Mouse (Mus musculus): ENCODE measurements around the gene Nup188. TPM values are rescaled to one million over a fixed set of nuclear protein-coding genes. Genes with fewer than 3 reads are reported as not detected.
A peak's percentile ranks its signal among the peaks of the same experiment; 100 is the strongest.

The Nup188 gene
- polyA plus RNA-seq, 1 experiment from 2014 or later, result 43.1 TPM

GRCm38 (mm10) chr2:30242509-30242908 lies 43.7 kb upstream of the Nup188 start:
- no peak overlapping the region for H3K4me3 ChIP-seq (ENCODE audit: low read depth, low read length)
- no peaks in the 10 kb centered on the region for H3K27me3 ChIP-seq (ENCODE audit: control insufficient read depth, insufficient read depth, low read length)
- no peak overlapping the region for H3K4me2 ChIP-seq (replicated peaks; ENCODE audit: low read depth, low read length)
- no peaks in the 10 kb centered on the region for H3K9me3 ChIP-seq (ENCODE audit: control insufficient read depth, low read depth, low read length)
- no peak for ATAC-seq (ENCODE audit: insufficient number of reproducible peaks, insufficient read depth, low FRiP score, low read depth)
- no peak overlapping the region for H3K9ac ChIP-seq (replicated peaks; ENCODE audit: low read depth, low read length)
- H3K27ac ChIP-seq (ENCODE audit: low read length), result no peak overlapping the region
- H3K4me1 ChIP-seq (ENCODE audit: control insufficient read depth, insufficient read depth, low read length), result peaks cover 15% of the 10 kb centered on the region
- H3K36me3 ChIP-seq (ENCODE audit: control insufficient read depth, insufficient read depth, low read length), result peaks cover 23% of the 10 kb centered on the region
- 53% methylated on average over 4 of the region's 4 CpGs for WGBS

GRCm38 (mm10) chr2:30243391-30243790 lies 42.8 kb upstream of the Nup188 start:
- Histone ChIP-seq H3K4me2 (replicated peaks; ENCODE audit: low read depth, low read length) (no peak overlapping the region), H3K9me3 (ENCODE audit: control insufficient read depth, low read depth, low read length) (no peaks in the 10 kb centered on the region), H3K4me3 (ENCODE audit: low read depth, low read length) (no peak overlapping the region), H3K27me3 (ENCODE audit: control insufficient read depth, insufficient read depth, low read length) (no peaks in the 10 kb centered on the region), H3K27ac (ENCODE audit: low read length) (no peak overlapping the region), H3K36me3 (ENCODE audit: control insufficient read depth, insufficient read depth, low read length) (peaks cover 31% of the 10 kb centered on the region), H3K4me1 (ENCODE audit: control insufficient read depth, insufficient read depth, low read length) (peaks cover 14% of the 10 kb centered on the region), H3K9ac (replicated peaks; ENCODE audit: low read depth, low read length) (no peak overlapping the region)
- WGBS, result 85% methylated on average over 4 of the region's 4 CpGs
- no peak for ATAC-seq (ENCODE audit: insufficient number of reproducible peaks, insufficient read depth, low FRiP score, low read depth)

- peaks cover 40% of the 10 kb centered on the region for H3K36me3 ChIP-seq (ENCODE audit: control insufficient read depth, insufficient read depth, low read length)
- H3K9me3 ChIP-seq (ENCODE audit: control insufficient read depth, low read depth, low read length), result no peaks in the 10 kb centered on the region
- H3K4me2 ChIP-seq (replicated peaks; ENCODE audit: low read depth, low read length), result no peak overlapping the region; the same call in 1 of the 2 replicates
- H3K27ac ChIP-seq (ENCODE audit: low read length), result peak overlapping the region; percentile 67
- H3K4me1 ChIP-seq (ENCODE audit: control insufficient read depth, insufficient read depth, low read length), result 0 out of 2 replicates have a peak, but pooled peaks cover 3% of the 10 kb centered on the region
- H3K9ac ChIP-seq (replicated peaks; ENCODE audit: low read depth, low read length), result no peak overlapping the region
- WGBS, result 56% methylated on average over 7 of the region's 7 CpGs
- peak; percentile 35 for ATAC-seq (ENCODE audit: insufficient number of reproducible peaks, insufficient read depth, low FRiP score, low read depth)
- no peaks in the 10 kb centered on the region for H3K27me3 ChIP-seq (ENCODE audit: control insufficient read depth, insufficient read depth, low read length)
- H3K4me3 ChIP-seq (ENCODE audit: low read depth, low read length), result no peak overlapping the region
Measured at GRCm38 (mm10) chr2:30244595-30245178, 41.5 kb upstream of the Nup188 start.

- Histone ChIP-seq H3K4me3 (ENCODE audit: low read depth, low read length) (no peak overlapping the region), H3K9ac (replicated peaks; ENCODE audit: low read depth, low read length) (no peak overlapping the region), H3K4me2 (replicated peaks; ENCODE audit: low read depth, low read length) (no peak overlapping the region), H3K36me3 (ENCODE audit: control insufficient read depth, insufficient read depth, low read length) (peaks cover 22% of the 10 kb centered on the region), H3K4me1 (ENCODE audit: control insufficient read depth, insufficient read depth, low read length) (0 out of 2 replicates have a peak, but pooled peaks cover 6% of the 10 kb centered on the region), H3K27ac (ENCODE audit: low read length) (no peak overlapping the region), H3K9me3 (ENCODE audit: control insufficient read depth, low read depth, low read length) (no peaks in the 10 kb centered on the region), H3K27me3 (ENCODE audit: control insufficient read depth, insufficient read depth, low read length) (no peaks in the 10 kb centered on the region)
- 89% methylated on average over 5 of the region's 5 CpGs for WGBS
- no peak for ATAC-seq (ENCODE audit: insufficient number of reproducible peaks, insufficient read depth, low FRiP score, low read depth)
Measured at GRCm38 (mm10) chr2:30247036-30247435, 39.2 kb upstream of the Nup188 start.

GRCm38 (mm10) chr2:30247681-30248080 lies 38.5 kb upstream of the Nup188 start:
- H3K4me2 ChIP-seq (replicated peaks; ENCODE audit: low read depth, low read length), result no peak overlapping the region
- peaks cover 10% of the 10 kb centered on the region; the same call in 1 of the 2 replicates for H3K4me1 ChIP-seq (ENCODE audit: control insufficient read depth, insufficient read depth, low read length)
- no peak overlapping the region for H3K4me3 ChIP-seq (ENCODE audit: low read depth, low read length)
- no peaks in the 10 kb centered on the region for H3K27me3 ChIP-seq (ENCODE audit: control insufficient read depth, insufficient read depth, low read length)
- no peak overlapping the region for H3K9ac ChIP-seq (replicated peaks; ENCODE audit: low read depth, low read length)
- peaks cover 22% of the 10 kb centered on the region for H3K36me3 ChIP-seq (ENCODE audit: control insufficient read depth, insufficient read depth, low read length)
- no peak for ATAC-seq (ENCODE audit: insufficient number of reproducible peaks, insufficient read depth, low FRiP score, low read depth)
- H3K27ac ChIP-seq (ENCODE audit: low read length), result no peak overlapping the region
- H3K9me3 ChIP-seq (ENCODE audit: control insufficient read depth, low read depth, low read length), result no peaks in the 10 kb centered on the region
- WGBS, result 82% methylated on average over 4 of the region's 4 CpGs

- 93% methylated on average over 3 of the region's 3 CpGs for WGBS
- peaks cover 22% of the 10 kb centered on the region for H3K36me3 ChIP-seq (ENCODE audit: control insufficient read depth, insufficient read depth, low read length)
- no peak overlapping the region for H3K9ac ChIP-seq (replicated peaks; ENCODE audit: low read depth, low read length)
- no peak overlapping the region for H3K27ac ChIP-seq (ENCODE audit: low read length)
- H3K4me2 ChIP-seq (replicated peaks; ENCODE audit: low read depth, low read length), result no peak overlapping the region
- H3K4me1 ChIP-seq (ENCODE audit: control insufficient read depth, insufficient read depth, low read length), result peaks cover 10% of the 10 kb centered on the region; the same call in 1 of the 2 replicates
- H3K4me3 ChIP-seq (ENCODE audit: low read depth, low read length), result no peak overlapping the region
- H3K27me3 ChIP-seq (ENCODE audit: control insufficient read depth, insufficient read depth, low read length), result no peaks in the 10 kb centered on the region
- no peak for ATAC-seq (ENCODE audit: insufficient number of reproducible peaks, insufficient read depth, low FRiP score, low read depth)
- no peaks in the 10 kb centered on the region for H3K9me3 ChIP-seq (ENCODE audit: control insufficient read depth, low read depth, low read length)
Measured at GRCm38 (mm10) chr2:30249182-30249581, 37.0 kb upstream of the Nup188 start.

GRCm38 (mm10) chr2:30250166-30251128 lies 35.8 kb upstream of the Nup188 start:
- 88% methylated on average over 10 of the region's 10 CpGs for WGBS
- H3K27ac ChIP-seq (ENCODE audit: low read length), result no peak overlapping the region
- no peaks in the 10 kb centered on the region for H3K9me3 ChIP-seq (ENCODE audit: control insufficient read depth, low read depth, low read length)
- no peak overlapping the region for H3K4me2 ChIP-seq (replicated peaks; ENCODE audit: low read depth, low read length)
- no peak for ATAC-seq (ENCODE audit: insufficient number of reproducible peaks, insufficient read depth, low FRiP score, low read depth)
- H3K4me3 ChIP-seq (ENCODE audit: low read depth, low read length), result no peak overlapping the region
- H3K36me3 ChIP-seq (ENCODE audit: control insufficient read depth, insufficient read depth, low read length), result peaks cover 27% of the 10 kb centered on the region
- H3K9ac ChIP-seq (replicated peaks; ENCODE audit: low read depth, low read length), result no peak overlapping the region
- peaks cover 7% of the 10 kb centered on the region; the same call in 1 of the 2 replicates for H3K4me1 ChIP-seq (ENCODE audit: control insufficient read depth, insufficient read depth, low read length)
- no peaks in the 10 kb centered on the region for H3K27me3 ChIP-seq (ENCODE audit: control insufficient read depth, insufficient read depth, low read length)

GRCm38 (mm10) chr2:30251417-30252104 lies 34.6 kb upstream of the Nup188 start:
- Histone ChIP-seq H3K36me3 (ENCODE audit: control insufficient read depth, insufficient read depth, low read length) (peaks cover 38% of the 10 kb centered on the region), H3K4me3 (ENCODE audit: low read depth, low read length) (no peak overlapping the region), H3K4me2 (replicated peaks; ENCODE audit: low read depth, low read length) (no peak overlapping the region), H3K9me3 (ENCODE audit: control insufficient read depth, low read depth, low read length) (no peaks in the 10 kb centered on the region), H3K27me3 (ENCODE audit: control insufficient read depth, insufficient read depth, low read length) (no peaks in the 10 kb centered on the region), H3K27ac (ENCODE audit: low read length) (peak overlapping the region; percentile 70), H3K4me1 (ENCODE audit: control insufficient read depth, insufficient read depth, low read length) (peaks cover 7% of the 10 kb centered on the region; the same call in 1 of the 2 replicates), H3K9ac (replicated peaks; ENCODE audit: low read depth, low read length) (no peak overlapping the region)
- peak; percentile 96 for ATAC-seq (ENCODE audit: insufficient number of reproducible peaks, insufficient read depth, low FRiP score, low read depth)
- WGBS, result 67% methylated on average over 5 of the region's 5 CpGs
